Mouse (Mus musculus) effector memory CD4-positive, alpha-beta T cell, adult 5 months (primary cell): ENCODE results near the gene Cnksr2. TPM values are rescaled to one million over a fixed set of nuclear protein-coding genes. Genes with fewer than 3 reads are reported as not detected.

Experiments used
- polyA plus RNA-seq: library from polyadenylated mRNA; unstranded; fragments of 100-300 nt; shearing (Covaris generic); gene quantifications from one replicate; pipeline ENCODE4 v1.2.1, GENCODE M21; 2017

Cnksr2 gene
- not detected for polyA plus RNA-seq

DNA sequence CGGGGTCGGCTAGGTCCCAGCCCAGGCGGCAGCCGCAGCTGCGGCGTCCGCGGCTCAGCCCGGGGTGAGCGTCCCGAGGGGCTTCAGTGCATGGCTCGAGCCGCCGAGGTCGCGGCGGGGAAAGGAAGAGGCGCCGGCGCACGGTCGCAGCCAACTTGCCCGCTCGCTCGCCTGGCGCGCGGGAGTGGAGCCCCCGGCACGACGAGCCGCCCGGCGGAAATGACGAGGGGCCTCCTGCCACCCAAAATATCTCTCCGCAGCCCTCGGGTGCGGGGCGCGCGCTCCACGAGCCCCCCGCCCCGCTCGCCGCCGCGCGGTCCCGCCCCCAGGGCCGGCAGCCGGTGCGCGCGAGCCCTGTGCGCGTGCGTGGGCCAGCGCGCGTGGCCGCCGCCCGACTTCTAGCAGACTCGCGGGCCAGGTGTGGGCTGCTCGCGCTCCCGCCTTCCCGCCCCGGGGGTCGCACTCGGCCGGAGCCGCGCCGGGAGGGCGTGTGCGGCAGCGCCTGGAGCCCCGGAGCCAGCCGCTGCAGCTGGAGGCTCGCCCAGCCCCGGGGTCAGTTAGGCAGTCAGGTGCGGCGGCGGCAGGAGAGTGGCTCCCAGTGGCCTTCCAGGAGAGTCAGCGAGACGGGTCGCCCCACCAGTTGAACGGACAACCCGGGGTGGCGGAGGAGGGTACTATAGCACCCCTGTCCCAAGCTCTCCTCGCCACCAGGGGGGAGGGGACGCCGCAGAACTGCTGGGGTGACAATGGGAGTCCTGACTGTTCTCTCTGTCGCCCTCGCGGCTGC lies at the start of gene Cnksr2:
Gene Cnksr2, minus strand, starts transcription at position 238 of the 787 bp plus-strand sequence.

DNA sequence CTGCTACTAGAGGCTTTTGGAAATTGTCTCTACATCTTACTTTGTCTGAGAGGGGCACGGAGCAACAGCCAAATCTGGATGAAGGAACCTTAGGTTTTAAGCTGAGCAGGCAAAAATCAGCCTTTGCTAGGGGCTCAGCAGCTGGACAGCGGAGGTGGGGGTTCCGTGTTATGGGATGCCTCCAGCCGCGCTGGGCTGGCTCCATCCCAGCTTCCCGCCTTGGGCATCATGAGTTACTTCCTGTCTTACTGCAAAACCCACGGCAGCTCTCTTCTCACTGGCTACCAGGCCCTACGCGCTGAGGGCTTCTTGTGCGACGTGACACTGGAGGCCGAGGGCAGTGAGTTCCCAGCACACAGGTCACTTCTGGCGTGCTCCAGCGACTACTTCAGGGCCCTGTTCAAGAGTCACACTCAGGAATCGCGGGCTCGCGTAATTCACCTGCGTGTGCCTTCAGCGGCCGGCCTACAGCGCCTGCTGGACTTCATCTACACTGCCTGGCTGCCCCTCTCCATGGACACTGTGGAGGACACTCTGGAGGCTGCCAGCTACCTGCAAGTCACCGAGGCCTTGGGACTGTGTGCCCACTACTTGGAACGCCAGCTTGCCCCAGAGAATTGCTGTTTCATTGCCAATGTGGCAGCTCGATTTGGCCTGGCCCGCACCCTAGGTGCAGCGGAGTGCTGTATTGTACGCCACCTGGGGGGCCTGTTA lies 224.7 kb downstream of the Cnksr2 start, which contains the start of gene Klhl34:
Gene Klhl34, plus strand, starts transcription at position 229 of the 714 bp plus-strand sequence.

Other genes with a start within 250 kb of the Cnksr2 start
- not detected for gene Klhl34, start 224.9 kb downstream of the Cnksr2 start, polyA plus RNA-seq